Mouse (Mus musculus) lung, adult 2 months (tissue): ENCODE results near the gene Clasrp.

Experiments
- CTCF ChIP-seq: fragments of 200-500 bp; IDR thresholded peaks from 2 replicates; pipeline ENCODE4 v1.5.1; 2011; ENCODE audit warnings: mild to moderate bottlenecking, low read length, control low read depth; ENCODE audit not compliant: insufficient read depth
- POLR2A ChIP-seq: fragments of 200-500 bp; IDR thresholded peaks from 2 replicates; pipeline ENCODE4 v1.6.1; 2011; ENCODE audit warnings: low read depth, mild to moderate bottlenecking, control low read depth, low read length, borderline replicate concordance; ENCODE audit errors: extremely low read depth

GRCm38 (mm10) chr7:19580634-19581033 is 23.7 kb downstream of the Clasrp start:
- TF ChIP-seq CTCF (no peak), POLR2A (no peak)
